Mouse (Mus musculus) thymus, adult 2 months (tissue): ENCODE measurements around the gene Thrb.

Source experiments
- CTCF ChIP-seq: fragments of 200-500 bp; IDR thresholded peaks from 2 replicates; pipeline ENCODE4 v1.5.1; 2012; ENCODE audit warnings: mild to moderate bottlenecking, control low read depth, low read length, moderate library complexity, borderline replicate concordance; ENCODE audit not compliant: control insufficient read depth, poor library complexity, insufficient read depth; ENCODE audit errors: extremely low read depth
- POLR2A ChIP-seq: fragments of 200-500 bp; IDR thresholded peaks from 2 replicates; pipeline ENCODE4 v1.6.1; 2012; ENCODE audit warnings: mild to moderate bottlenecking, low read length, control low read depth, moderate library complexity; ENCODE audit not compliant: control insufficient read depth, poor library complexity, insufficient read depth; ENCODE audit errors: extremely low read depth

DNA sequence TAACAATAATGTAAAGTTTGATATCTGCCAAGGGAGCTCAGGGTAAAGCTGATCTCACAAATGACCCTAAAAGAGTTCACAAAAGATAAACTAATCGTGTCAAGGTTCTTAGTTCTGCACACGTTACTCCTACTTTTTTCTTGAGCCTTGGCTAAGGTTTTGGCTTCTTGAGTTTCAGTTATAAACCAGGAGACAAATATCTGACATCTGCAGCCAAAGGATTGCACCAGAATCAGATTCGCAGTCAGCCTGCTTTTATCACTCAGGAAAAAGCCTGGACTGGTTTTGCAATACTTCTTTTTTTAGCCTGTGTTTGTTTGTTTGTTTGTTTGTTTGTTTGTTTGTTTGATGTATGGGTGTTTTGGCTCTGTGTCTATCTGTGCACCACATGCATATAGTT is 64.5 kb downstream of the Thrb start:
- no peak for TF ChIP-seq POLR2A
- no peak for TF ChIP-seq CTCF
